Mouse (Mus musculus) thymus, adult 2 months (tissue): ENCODE measurements around the gene Shc1.

ENCODE experiments used
- CTCF ChIP-seq: fragments of 200-500 bp; IDR thresholded peaks from 2 replicates; pipeline ENCODE4 v1.5.1; 2012; ENCODE audit warnings: mild to moderate bottlenecking, control low read depth, low read length, moderate library complexity, borderline replicate concordance; ENCODE audit not compliant: control insufficient read depth, poor library complexity, insufficient read depth; ENCODE audit errors: extremely low read depth
- POLR2A ChIP-seq: fragments of 200-500 bp; IDR thresholded peaks from 2 replicates; pipeline ENCODE4 v1.6.1; 2012; ENCODE audit warnings: mild to moderate bottlenecking, low read length, control low read depth, moderate library complexity; ENCODE audit not compliant: control insufficient read depth, poor library complexity, insufficient read depth; ENCODE audit errors: extremely low read depth

DNA sequence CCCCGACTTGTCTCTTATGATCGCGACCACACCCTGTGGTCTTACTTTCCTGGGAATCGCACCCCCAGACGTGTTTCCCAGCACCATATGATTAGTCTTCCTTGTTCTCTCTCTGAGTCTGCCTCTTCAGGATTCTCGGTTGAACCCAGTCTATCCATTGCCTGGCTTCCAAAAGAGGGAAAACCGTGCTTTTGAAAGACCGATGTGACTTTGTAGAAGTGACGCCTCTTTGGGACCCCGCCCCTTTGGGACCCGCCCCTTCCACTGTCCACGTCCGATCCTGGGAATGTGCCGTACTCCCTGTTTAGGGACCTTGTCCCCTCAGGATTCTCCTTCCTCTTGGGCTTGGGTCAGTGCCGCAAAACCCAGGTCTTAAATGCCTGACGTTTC, 613 bp downstream of the Shc1 start:
- TF ChIP-seq CTCF (no peak), POLR2A (0 out of 2 replicates have a peak, but pooled peaks have one; percentile 14)
